Mouse (Mus musculus): ENCODE data around the gene Epn2. TPM values are rescaled to one million over a fixed set of nuclear protein-coding genes. Genes with fewer than 3 reads are reported as not detected.
A peak's percentile ranks its signal among the peaks of the same experiment; 100 is the strongest.

The Epn2 gene
- polyA plus RNA-seq, 1 experiment from 2014 or later: 28.7 TPM

- no peak overlapping the region for H3K27ac ChIP-seq (ENCODE audit: low read length)
- 86% methylated on average over 8 of the region's 8 CpGs for WGBS
- H3K9me3 ChIP-seq (ENCODE audit: control insufficient read depth, low read depth, low read length): no peaks in the 10 kb centered on the region
- H3K9ac ChIP-seq (replicated peaks; ENCODE audit: low read depth, low read length): no peak overlapping the region
- ATAC-seq (ENCODE audit: insufficient number of reproducible peaks, insufficient read depth, low FRiP score, low read depth): no peak
- no peak overlapping the region for H3K4me3 ChIP-seq (ENCODE audit: low read depth, low read length)
- H3K36me3 ChIP-seq (ENCODE audit: control insufficient read depth, insufficient read depth, low read length): no peaks in the 10 kb centered on the region
- peaks cover 12% of the 10 kb centered on the region; the same call in 1 of the 2 replicates for H3K4me1 ChIP-seq (ENCODE audit: control insufficient read depth, insufficient read depth, low read length)
- no peaks in the 10 kb centered on the region for H3K27me3 ChIP-seq (ENCODE audit: control insufficient read depth, insufficient read depth, low read length)
- H3K4me2 ChIP-seq (replicated peaks; ENCODE audit: low read depth, low read length): no peak overlapping the region
Measured at GRCm38 (mm10) chr11:61618131-61618530, 38.6 kb upstream of the Epn2 start.

- Histone ChIP-seq H3K27ac (ENCODE audit: low read length) (no peak overlapping the region), H3K4me1 (ENCODE audit: control insufficient read depth, insufficient read depth, low read length) (peaks cover 12% of the 10 kb centered on the region; the same call in 1 of the 2 replicates), H3K27me3 (ENCODE audit: control insufficient read depth, insufficient read depth, low read length) (no peaks in the 10 kb centered on the region), H3K9me3 (ENCODE audit: control insufficient read depth, low read depth, low read length) (no peaks in the 10 kb centered on the region), H3K36me3 (ENCODE audit: control insufficient read depth, insufficient read depth, low read length) (no peaks in the 10 kb centered on the region), H3K9ac (replicated peaks; ENCODE audit: low read depth, low read length) (no peak overlapping the region), H3K4me3 (ENCODE audit: low read depth, low read length) (no peak overlapping the region), H3K4me2 (replicated peaks; ENCODE audit: low read depth, low read length) (no peak overlapping the region)
- WGBS: 79% methylated on average over 7 of the region's 7 CpGs
- ATAC-seq (ENCODE audit: insufficient number of reproducible peaks, insufficient read depth, low FRiP score, low read depth): no peak
Measured at GRCm38 (mm10) chr11:61617293-61617975, 37.9 kb upstream of the Epn2 start.

- Histone ChIP-seq H3K4me1 (ENCODE audit: control insufficient read depth, insufficient read depth, low read length) (peaks cover 12% of the 10 kb centered on the region; the same call in 1 of the 2 replicates), H3K4me2 (replicated peaks; ENCODE audit: low read depth, low read length) (peak overlapping the region; percentile 44; the same call in 1 of the 2 replicates), H3K27me3 (ENCODE audit: control insufficient read depth, insufficient read depth, low read length) (no peaks in the 10 kb centered on the region), H3K36me3 (ENCODE audit: control insufficient read depth, insufficient read depth, low read length) (no peaks in the 10 kb centered on the region), H3K9me3 (ENCODE audit: control insufficient read depth, low read depth, low read length) (no peaks in the 10 kb centered on the region), H3K9ac (replicated peaks; ENCODE audit: low read depth, low read length) (0 out of 2 replicates have a peak overlapping the region, but pooled peaks have one; percentile 21), H3K27ac (ENCODE audit: low read length) (no peak overlapping the region), H3K4me3 (ENCODE audit: low read depth, low read length) (no peak overlapping the region)
- WGBS: 73% methylated on average over 9 of the region's 9 CpGs
- ATAC-seq (ENCODE audit: insufficient number of reproducible peaks, insufficient read depth, low FRiP score, low read depth): no peak
Measured at GRCm38 (mm10) chr11:61616523-61617292, 37.2 kb upstream of the Epn2 start.

GRCm38 (mm10) chr11:61615686-61616522 is 36.4 kb upstream of the Epn2 start:
- H3K9me3 ChIP-seq (ENCODE audit: control insufficient read depth, low read depth, low read length): no peaks in the 10 kb centered on the region
- no peaks in the 10 kb centered on the region for H3K36me3 ChIP-seq (ENCODE audit: control insufficient read depth, insufficient read depth, low read length)
- peak overlapping the region; percentile 44 for H3K4me2 ChIP-seq (replicated peaks; ENCODE audit: low read depth, low read length)
- H3K4me1 ChIP-seq (ENCODE audit: control insufficient read depth, insufficient read depth, low read length): peaks cover 12% of the 10 kb centered on the region; the same call in 1 of the 2 replicates
- no peaks in the 10 kb centered on the region for H3K27me3 ChIP-seq (ENCODE audit: control insufficient read depth, insufficient read depth, low read length)
- 0 out of 2 replicates have a peak overlapping the region, but pooled peaks have one; percentile 21 for H3K9ac ChIP-seq (replicated peaks; ENCODE audit: low read depth, low read length)
- H3K27ac ChIP-seq (ENCODE audit: low read length): no peak overlapping the region
- WGBS: 11% methylated on average over 20 of the region's 22 CpGs
- no peak for ATAC-seq (ENCODE audit: insufficient number of reproducible peaks, insufficient read depth, low FRiP score, low read depth)
- peak overlapping the region; percentile 9; the same call in 1 of the 2 replicates for H3K4me3 ChIP-seq (ENCODE audit: low read depth, low read length)

GRCm38 (mm10) chr11:61614401-61614800 is 34.9 kb upstream of the Epn2 start:
- H3K27me3 ChIP-seq (ENCODE audit: control insufficient read depth, insufficient read depth, low read length): no peaks in the 10 kb centered on the region
- no peak overlapping the region for H3K4me3 ChIP-seq (ENCODE audit: low read depth, low read length)
- no peak overlapping the region for H3K27ac ChIP-seq (ENCODE audit: low read length)
- no peak for ATAC-seq (ENCODE audit: insufficient number of reproducible peaks, insufficient read depth, low FRiP score, low read depth)
- peaks cover 12% of the 10 kb centered on the region; the same call in 1 of the 2 replicates for H3K4me1 ChIP-seq (ENCODE audit: control insufficient read depth, insufficient read depth, low read length)
- H3K9ac ChIP-seq (replicated peaks; ENCODE audit: low read depth, low read length): no peak overlapping the region
- H3K9me3 ChIP-seq (ENCODE audit: control insufficient read depth, low read depth, low read length): no peaks in the 10 kb centered on the region
- 52% methylated on average over 5 of the region's 5 CpGs for WGBS
- no peaks in the 10 kb centered on the region for H3K36me3 ChIP-seq (ENCODE audit: control insufficient read depth, insufficient read depth, low read length)
- no peak overlapping the region for H3K4me2 ChIP-seq (replicated peaks; ENCODE audit: low read depth, low read length)

- 44% methylated on average over 4 of the region's 4 CpGs for WGBS
- Histone ChIP-seq H3K4me3 (ENCODE audit: low read depth, low read length) (no peak overlapping the region), H3K27me3 (ENCODE audit: control insufficient read depth, insufficient read depth, low read length) (no peaks in the 10 kb centered on the region), H3K4me2 (replicated peaks; ENCODE audit: low read depth, low read length) (no peak overlapping the region), H3K36me3 (ENCODE audit: control insufficient read depth, insufficient read depth, low read length) (no peaks in the 10 kb centered on the region), H3K9me3 (ENCODE audit: control insufficient read depth, low read depth, low read length) (0 out of 2 replicates have a peak, but pooled peaks cover 3% of the 10 kb centered on the region), H3K4me1 (ENCODE audit: control insufficient read depth, insufficient read depth, low read length) (peaks cover 12% of the 10 kb centered on the region; the same call in 1 of the 2 replicates), H3K27ac (ENCODE audit: low read length) (no peak overlapping the region), H3K9ac (replicated peaks; ENCODE audit: low read depth, low read length) (no peak overlapping the region)
- no peak for ATAC-seq (ENCODE audit: insufficient number of reproducible peaks, insufficient read depth, low FRiP score, low read depth)
Measured at GRCm38 (mm10) chr11:61612116-61612635, 32.7 kb upstream of the Epn2 start.

GRCm38 (mm10) chr11:61611197-61611596 is 31.7 kb upstream of the Epn2 start:
- Histone ChIP-seq H3K27me3 (ENCODE audit: control insufficient read depth, insufficient read depth, low read length) (no peaks in the 10 kb centered on the region), H3K9ac (replicated peaks; ENCODE audit: low read depth, low read length) (no peak overlapping the region), H3K27ac (ENCODE audit: low read length) (no peak overlapping the region), H3K4me2 (replicated peaks; ENCODE audit: low read depth, low read length) (no peak overlapping the region), H3K36me3 (ENCODE audit: control insufficient read depth, insufficient read depth, low read length) (no peaks in the 10 kb centered on the region), H3K9me3 (ENCODE audit: control insufficient read depth, low read depth, low read length) (0 out of 2 replicates have a peak, but pooled peaks cover 3% of the 10 kb centered on the region), H3K4me3 (ENCODE audit: low read depth, low read length) (no peak overlapping the region), H3K4me1 (ENCODE audit: control insufficient read depth, insufficient read depth, low read length) (peaks cover 6% of the 10 kb centered on the region; the same call in 1 of the 2 replicates)
- ATAC-seq (ENCODE audit: insufficient number of reproducible peaks, insufficient read depth, low FRiP score, low read depth): no peak
- 69% methylated on average over 3 of the region's 3 CpGs for WGBS

- no peak overlapping the region for H3K4me3 ChIP-seq (ENCODE audit: low read depth, low read length)
- no peak for ATAC-seq (ENCODE audit: insufficient number of reproducible peaks, insufficient read depth, low FRiP score, low read depth)
- no peak overlapping the region for H3K4me2 ChIP-seq (replicated peaks; ENCODE audit: low read depth, low read length)
- 69% methylated on average over 4 of the region's 4 CpGs for WGBS
- no peak overlapping the region for H3K9ac ChIP-seq (replicated peaks; ENCODE audit: low read depth, low read length)
- H3K36me3 ChIP-seq (ENCODE audit: control insufficient read depth, insufficient read depth, low read length): no peaks in the 10 kb centered on the region
- no peaks in the 10 kb centered on the region for H3K4me1 ChIP-seq (ENCODE audit: control insufficient read depth, insufficient read depth, low read length)
- no peak overlapping the region for H3K27ac ChIP-seq (ENCODE audit: low read length)
- H3K27me3 ChIP-seq (ENCODE audit: control insufficient read depth, insufficient read depth, low read length): no peaks in the 10 kb centered on the region
- H3K9me3 ChIP-seq (ENCODE audit: control insufficient read depth, low read depth, low read length): 0 out of 2 replicates have a peak, but pooled peaks cover 3% of the 10 kb centered on the region
Measured at GRCm38 (mm10) chr11:61608072-61608471, 28.6 kb upstream of the Epn2 start.
